Mouse (Mus musculus) lung, adult 2 months (tissue): ENCODE measurements at regions not wholly inside any gene's neighbourhood (a gene's known extent, or its start where the extent isn't known, plus 50 kb on each side); places are given as distances from the start of the nearest gene placed in this dataset.

Experiments
- CTCF ChIP-seq: fragments of 200-500 bp; IDR thresholded peaks from 2 replicates; pipeline ENCODE4 v1.5.1; 2011; ENCODE audit warnings: mild to moderate bottlenecking, low read length, control low read depth; ENCODE audit not compliant: insufficient read depth
- POLR2A ChIP-seq: fragments of 200-500 bp; IDR thresholded peaks from 2 replicates; pipeline ENCODE4 v1.6.1; 2011; ENCODE audit warnings: low read depth, mild to moderate bottlenecking, control low read depth, low read length, borderline replicate concordance; ENCODE audit errors: extremely low read depth

- TF ChIP-seq CTCF (no peak), POLR2A (no peak)
These were observed 89.3 kb upstream of the Paqr3 start for GRCm38 (mm10) chr5:97200655-97201054.
